Mouse (Mus musculus) ES-Bruce4 (cell line): Measurements from ENCODE around the gene Traf3ip1. TPM values are rescaled to one million over a fixed set of nuclear protein-coding genes. Genes with fewer than 3 reads are reported as not detected.

Experiments used
- H3K27ac ChIP-seq: 2 replicates; pipeline ENCODE4 v1.5.1; 2012; ENCODE audit warnings: low read length, inconsistent platforms; ENCODE audit not compliant: insufficient read depth
- H3K27me3 ChIP-seq: 2 replicates; pipeline ENCODE4 v1.6.1; 2012; ENCODE audit warnings: mild to moderate bottlenecking, low read length, inconsistent platforms; ENCODE audit not compliant: control insufficient read depth, poor library complexity, insufficient read depth, severe bottlenecking
- H3K36me3 ChIP-seq: 2 replicates; pipeline ENCODE4 v1.6.1; 2012; ENCODE audit warnings: inconsistent platforms, mild to moderate bottlenecking, low read length, moderate library complexity; ENCODE audit not compliant: control insufficient read depth, poor library complexity, insufficient read depth, severe bottlenecking
- H3K4me1 ChIP-seq: one replicate; pipeline ENCODE4 v1.8.1; 2011; ENCODE audit warnings: low read length; ENCODE audit not compliant: control insufficient read depth, insufficient read depth
- H3K4me3 ChIP-seq: 2 replicates; pipeline ENCODE4 v1.5.1; 2011; ENCODE audit warnings: low read depth, mild to moderate bottlenecking, low read length
- H3K9ac ChIP-seq: 2 replicates; pipeline ENCODE4 v1.6.1; 2012; ENCODE audit warnings: low read depth, mild to moderate bottlenecking, inconsistent platforms; ENCODE audit not compliant: poor library complexity, severe bottlenecking
- H3K9me3 ChIP-seq: replicated peaks from 2 replicates; pipeline ENCODE4 v1.6.1; 2012; ENCODE audit warnings: mild to moderate bottlenecking, low read length, inconsistent platforms; ENCODE audit not compliant: control insufficient read depth, poor library complexity, insufficient read depth, severe bottlenecking
- CTCF ChIP-seq: IDR thresholded peaks from one replicate; pipeline ENCODE4 v1.8.1; 2011; ENCODE audit warnings: low read depth, low read length
- EP300 ChIP-seq: IDR thresholded peaks from 2 replicates; pipeline ENCODE4 v1.6.1; 2011; ENCODE audit warnings: low read depth, low read length; ENCODE audit not compliant: insufficient read depth
- POLR2A ChIP-seq: IDR thresholded peaks from one replicate; pipeline ENCODE4 v1.8.1; 2011; ENCODE audit warnings: low read length; ENCODE audit not compliant: insufficient read depth
- polyA plus RNA-seq: library from polyadenylated mRNA; stranded (reverse); fragments of >200 nt; gene quantifications from 2 replicates; pipeline ENCODE4 v1.2.4, GENCODE M21; 2011; ENCODE audit warnings: low read depth; ENCODE audit not compliant: missing spikeins, insufficient read depth, insufficient read length

Gene Traf3ip1
- polyA plus RNA-seq, 1 experiment, result 12.1 TPM

DNA sequence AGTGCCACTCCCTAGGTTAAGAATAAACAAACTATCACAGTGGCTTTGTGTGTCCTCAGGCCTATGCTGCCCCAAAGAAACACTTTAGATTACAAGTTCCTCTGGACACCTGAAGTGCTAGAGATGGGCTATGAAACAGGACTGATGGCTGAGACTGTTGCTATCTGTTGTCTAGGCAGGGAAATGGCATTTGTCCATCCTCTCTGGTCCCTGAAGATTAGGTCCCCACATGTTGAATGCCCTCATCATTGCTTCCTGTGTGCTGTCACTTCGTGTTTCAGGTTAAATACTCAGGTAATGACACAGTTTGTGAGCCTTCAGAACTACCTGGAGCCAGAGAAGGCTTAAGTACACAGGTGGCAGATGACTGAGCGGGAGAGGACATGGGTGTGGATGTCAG, 54.6 kb downstream of the Traf3ip1 start:
- H3K36me3 ChIP-seq, result no peaks in the 10 kb centered on the region
- H3K9me3 ChIP-seq, result no peaks in the 10 kb centered on the region
- TF ChIP-seq EP300 (no peak), CTCF (no peak), POLR2A (no peak)
- H3K4me3 ChIP-seq, result no peak overlapping the region
- no peak overlapping the region for H3K9ac ChIP-seq
- H3K4me1 ChIP-seq, result peaks cover 1% of the 10 kb centered on the region
- H3K27ac ChIP-seq, result peak overlapping the region; percentile 45; the same call in 1 of the 2 replicates
- no peaks in the 10 kb centered on the region for H3K27me3 ChIP-seq

DNA sequence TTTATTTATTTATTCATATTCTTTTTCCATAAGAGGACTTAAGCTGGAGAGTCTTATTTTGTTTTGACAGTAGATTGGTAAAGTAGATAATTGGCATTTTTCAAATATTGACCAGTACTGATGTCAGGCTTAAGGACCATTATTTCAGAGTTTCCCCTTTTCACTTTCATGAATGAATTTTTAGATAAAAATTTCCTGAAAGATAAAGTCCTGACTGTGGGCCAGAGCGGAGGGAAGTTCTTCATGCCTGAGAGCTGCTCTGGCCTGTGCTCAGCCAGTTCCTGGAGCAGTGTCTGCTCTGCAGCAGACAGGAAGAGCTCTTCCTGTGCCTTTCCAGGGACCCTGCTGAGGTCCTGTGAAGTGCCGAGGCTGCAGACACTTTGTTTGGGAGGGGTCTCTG, 62.7 kb downstream of the Traf3ip1 start:
- TF ChIP-seq POLR2A (no peak), CTCF (no peak), EP300 (no peak)
- no peak overlapping the region for H3K9ac ChIP-seq
- no peak overlapping the region for H3K27ac ChIP-seq
- peaks cover 2% of the 10 kb centered on the region; the same call in 1 of the 2 replicates for H3K36me3 ChIP-seq
- no peaks in the 10 kb centered on the region for H3K4me1 ChIP-seq
- H3K4me3 ChIP-seq, result no peak overlapping the region
- no peaks in the 10 kb centered on the region for H3K27me3 ChIP-seq
- no peaks in the 10 kb centered on the region for H3K9me3 ChIP-seq

DNA sequence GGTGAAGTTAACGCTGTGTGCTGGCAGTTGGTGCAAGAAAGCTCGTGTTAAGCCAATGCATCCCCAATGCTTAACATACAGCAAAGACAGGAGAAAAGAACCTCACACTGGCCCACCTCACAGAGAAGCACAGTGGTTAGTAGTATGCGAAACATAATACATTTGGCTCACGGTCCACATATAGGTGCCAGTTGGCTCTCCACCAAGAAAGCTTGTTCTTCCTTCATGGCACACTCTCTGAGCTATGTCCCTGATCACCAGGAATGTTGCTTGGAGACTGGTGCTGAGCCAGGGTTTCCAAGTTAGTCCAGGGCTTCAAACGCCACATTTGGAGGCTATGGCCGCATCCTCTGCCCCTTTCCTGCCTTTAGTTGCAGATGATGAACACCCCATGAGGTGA, 66.8 kb downstream of the Traf3ip1 start:
- Histone ChIP-seq H3K27me3 (no peaks in the 10 kb centered on the region), H3K9ac (no peak overlapping the region), H3K9me3 (no peaks in the 10 kb centered on the region), H3K4me1 (no peaks in the 10 kb centered on the region), H3K27ac (no peak overlapping the region), H3K36me3 (peaks cover under 1% of the 10 kb centered on the region; the same call in 1 of the 2 replicates), H3K4me3 (no peak overlapping the region)
- no peak for TF ChIP-seq CTCF
- no peak for TF ChIP-seq POLR2A
- no peak for TF ChIP-seq EP300

DNA sequence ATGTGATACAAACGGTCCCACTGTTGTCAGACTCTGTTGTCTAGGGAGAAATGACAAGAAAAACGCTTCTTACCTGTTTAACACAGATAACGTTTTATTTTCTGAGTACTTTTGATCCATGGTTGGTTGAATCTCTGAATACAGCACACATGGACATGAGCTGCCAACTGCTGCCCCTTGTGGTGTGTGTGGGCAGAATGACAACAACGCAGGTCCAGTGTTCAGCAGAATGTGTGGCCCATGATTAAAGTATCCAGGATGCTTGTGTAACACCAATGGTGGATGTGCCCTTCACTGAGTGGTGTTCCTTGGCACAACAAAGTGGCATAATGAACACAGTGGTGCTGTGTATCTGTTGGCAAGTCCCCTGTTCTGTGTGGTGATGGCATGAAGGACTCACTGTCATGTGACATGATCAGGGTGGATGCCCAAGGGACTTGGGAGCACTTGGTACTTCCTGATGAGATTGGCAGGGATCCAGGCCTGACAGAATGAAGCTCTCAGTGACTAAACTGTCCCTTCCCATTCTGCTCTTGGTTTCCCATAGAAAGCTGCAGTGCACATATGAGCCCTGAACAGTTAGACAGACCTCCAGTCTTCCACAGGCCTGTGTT, 68.6 kb downstream of the Traf3ip1 start:
- Histone ChIP-seq H3K27me3 (no peaks in the 10 kb centered on the region), H3K4me1 (no peaks in the 10 kb centered on the region), H3K9me3 (no peaks in the 10 kb centered on the region), H3K27ac (no peak overlapping the region), H3K4me3 (no peak overlapping the region), H3K9ac (no peak overlapping the region), H3K36me3 (no peaks in the 10 kb centered on the region)
- TF ChIP-seq POLR2A, result no peak
- no peak for TF ChIP-seq CTCF
- TF ChIP-seq EP300, result no peak

DNA sequence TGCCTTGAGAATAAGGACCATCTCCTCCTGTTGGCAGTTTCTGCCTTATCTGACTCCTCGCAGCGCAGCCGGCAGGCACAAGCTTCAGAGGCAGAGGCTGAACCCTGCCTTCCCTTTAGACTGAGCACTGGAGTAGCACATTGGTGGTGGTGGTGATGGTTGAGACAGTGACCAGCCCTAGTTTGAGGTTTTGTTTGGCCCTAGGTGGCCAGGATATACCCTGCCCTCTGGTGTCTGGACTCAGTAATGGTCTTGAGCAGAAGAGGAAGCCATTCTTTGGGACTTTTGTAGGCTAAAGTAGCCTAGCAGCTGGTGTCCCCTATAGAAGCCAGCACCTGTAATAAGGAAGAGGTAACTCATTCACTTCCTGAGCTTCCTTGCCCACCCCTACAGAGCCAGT, 69.6 kb downstream of the Traf3ip1 start:
- TF ChIP-seq POLR2A, result no peak
- peak; percentile 20 for TF ChIP-seq CTCF
- TF ChIP-seq EP300, result no peak
- Histone ChIP-seq H3K36me3 (no peaks in the 10 kb centered on the region), H3K4me1 (no peaks in the 10 kb centered on the region), H3K4me3 (no peak overlapping the region), H3K27me3 (no peaks in the 10 kb centered on the region), H3K9me3 (no peaks in the 10 kb centered on the region), H3K9ac (no peak overlapping the region), H3K27ac (no peak overlapping the region)

DNA sequence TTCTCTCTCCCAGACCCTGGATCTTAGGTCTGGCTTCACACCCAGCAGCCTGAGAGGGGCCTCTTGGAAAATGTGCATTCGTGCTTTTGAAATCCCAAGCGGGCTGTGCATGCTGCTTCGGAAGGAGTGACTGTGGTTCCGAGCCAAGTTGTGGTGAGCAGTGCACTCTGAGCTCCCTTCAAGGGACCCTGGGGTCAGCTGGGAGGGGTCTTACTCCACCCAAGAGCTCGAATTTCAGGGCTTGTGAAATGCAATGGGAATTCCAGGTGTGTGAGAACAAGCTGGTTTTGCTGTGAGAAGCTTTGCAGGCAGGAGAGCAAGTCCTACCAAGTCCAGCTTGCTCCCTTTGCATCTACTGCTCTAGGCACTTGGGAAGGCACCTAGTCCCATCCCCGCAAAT, 70.2 kb downstream of the Traf3ip1 start:
- no peak overlapping the region for H3K27ac ChIP-seq
- no peaks in the 10 kb centered on the region for H3K4me1 ChIP-seq
- H3K27me3 ChIP-seq, result no peaks in the 10 kb centered on the region
- no peak overlapping the region for H3K9ac ChIP-seq
- no peaks in the 10 kb centered on the region for H3K9me3 ChIP-seq
- TF ChIP-seq EP300, result no peak
- TF ChIP-seq POLR2A, result no peak
- TF ChIP-seq CTCF, result no peak
- H3K4me3 ChIP-seq, result no peak overlapping the region
- no peaks in the 10 kb centered on the region for H3K36me3 ChIP-seq
